Mouse (Mus musculus) embryo, embryonic 11 days (tissue): ENCODE measurements at regions not wholly inside any gene's neighbourhood (a gene's known extent, or its start where the extent isn't known, plus 50 kb on each side); places are given as distances from the start of the nearest gene placed in this dataset.
A peak's percentile ranks its signal among the peaks of the same experiment; 100 is the strongest.
"Not testable (repeated sequence)": the region's sequence is repeated elsewhere in the genome, so short reads cannot be mapped to it uniquely, and the experiment has no call there.

Experiments
- DNase-seq: peaks from one replicate; pipeline ENCODE4 v3.0.0-alpha.2; 2015

- no peak for DNase-seq
These were observed 184.6 kb upstream of the Gm21293 start for GRCm38 (mm10) chr10:103958183-103958582.

- DNase-seq = peak; percentile 7
These were observed 166.7 kb upstream of the Gm21293 start for GRCm38 (mm10) chr10:103976059-103976458.

GRCm38 (mm10) chr10:103984287-103984956 is 158.4 kb upstream of the Gm21293 start:
- DNase-seq = no peak

GRCm38 (mm10) chr10:104019540-104019939 is 123.2 kb upstream of the Gm21293 start:
- DNase-seq = peak; percentile 1

- no peak for DNase-seq
These were observed 121.2 kb upstream of the Gm21293 start for GRCm38 (mm10) chr10:104021593-104021992.

- no peak for DNase-seq
These were observed 114.6 kb upstream of the Gm21293 start for GRCm38 (mm10) chr10:104028162-104028561.

- DNase-seq = no peak
These were observed 110.0 kb upstream of the Gm21293 start for GRCm38 (mm10) chr10:104032771-104033170.

GRCm38 (mm10) chr10:104041729-104042386 is 100.9 kb upstream of the Gm21293 start:
- DNase-seq = not testable (repeated sequence)

GRCm38 (mm10) chr10:104042387-104042775 is 100.4 kb upstream of the Gm21293 start:
- DNase-seq = no peak

GRCm38 (mm10) chr10:104043569-104043968 is 99.2 kb upstream of the Gm21293 start:
- no peak for DNase-seq
